Mouse (Mus musculus) testis, adult 2 months (tissue): ENCODE measurements around the gene Zdhhc17. TPM values are rescaled to one million over a fixed set of nuclear protein-coding genes. Genes with fewer than 3 reads are reported as not detected.

Source experiments
- H3K27ac ChIP-seq: fragments of 200-500 bp; 2 replicates; pipeline ENCODE4 v1.5.1; 2012; ENCODE audit warnings: low read depth, low read length; ENCODE audit not compliant: control insufficient read depth, insufficient read depth
- H3K27me3 ChIP-seq: fragments of 200-500 bp; 2 replicates; pipeline ENCODE4 v1.6.1; 2012; ENCODE audit warnings: mild to moderate bottlenecking, low read length, moderate library complexity; ENCODE audit not compliant: control insufficient read depth, insufficient read depth
- H3K36me3 ChIP-seq: fragments of 200-500 bp; 2 replicates; pipeline ENCODE4 v1.6.1; 2012; ENCODE audit warnings: mild to moderate bottlenecking, low read length; ENCODE audit not compliant: control insufficient read depth, insufficient read depth
- H3K4me1 ChIP-seq: fragments of 200-500 bp; 2 replicates; pipeline ENCODE4 v1.6.1; 2012; ENCODE audit warnings: low read length; ENCODE audit not compliant: control insufficient read depth, insufficient read depth
- H3K4me3 ChIP-seq: fragments of 200-500 bp; 2 replicates; pipeline ENCODE4 v1.5.1; 2012; ENCODE audit warnings: low read depth, mild to moderate bottlenecking, low read length, moderate library complexity, mixed read lengths; ENCODE audit not compliant: control insufficient read depth
- CTCF ChIP-seq: fragments of 200-500 bp; IDR thresholded peaks from 2 replicates; pipeline ENCODE4 v1.5.1; 2012; ENCODE audit warnings: low read depth, mild to moderate bottlenecking, inconsistent platforms, low read length, moderate library complexity; ENCODE audit not compliant: control insufficient read depth, insufficient read depth, insufficient replicate concordance
- POLR2A ChIP-seq: fragments of 200-500 bp; IDR thresholded peaks from 2 replicates; pipeline ENCODE4 v1.6.1; 2012; ENCODE audit warnings: low read depth, mild to moderate bottlenecking, inconsistent platforms, low read length, moderate library complexity; ENCODE audit not compliant: control insufficient read depth
- polyA plus RNA-seq: library from polyadenylated mRNA; depleted of rRNA; stranded (reverse); fragments of >200 nt; gene quantifications from 2 replicates; pipeline ENCODE4 v1.2.3, GENCODE M21; 2012; rRNA removed

Gene Zdhhc17
- polyA plus RNA-seq, 1 experiment, result 10.4 TPM

DNA sequence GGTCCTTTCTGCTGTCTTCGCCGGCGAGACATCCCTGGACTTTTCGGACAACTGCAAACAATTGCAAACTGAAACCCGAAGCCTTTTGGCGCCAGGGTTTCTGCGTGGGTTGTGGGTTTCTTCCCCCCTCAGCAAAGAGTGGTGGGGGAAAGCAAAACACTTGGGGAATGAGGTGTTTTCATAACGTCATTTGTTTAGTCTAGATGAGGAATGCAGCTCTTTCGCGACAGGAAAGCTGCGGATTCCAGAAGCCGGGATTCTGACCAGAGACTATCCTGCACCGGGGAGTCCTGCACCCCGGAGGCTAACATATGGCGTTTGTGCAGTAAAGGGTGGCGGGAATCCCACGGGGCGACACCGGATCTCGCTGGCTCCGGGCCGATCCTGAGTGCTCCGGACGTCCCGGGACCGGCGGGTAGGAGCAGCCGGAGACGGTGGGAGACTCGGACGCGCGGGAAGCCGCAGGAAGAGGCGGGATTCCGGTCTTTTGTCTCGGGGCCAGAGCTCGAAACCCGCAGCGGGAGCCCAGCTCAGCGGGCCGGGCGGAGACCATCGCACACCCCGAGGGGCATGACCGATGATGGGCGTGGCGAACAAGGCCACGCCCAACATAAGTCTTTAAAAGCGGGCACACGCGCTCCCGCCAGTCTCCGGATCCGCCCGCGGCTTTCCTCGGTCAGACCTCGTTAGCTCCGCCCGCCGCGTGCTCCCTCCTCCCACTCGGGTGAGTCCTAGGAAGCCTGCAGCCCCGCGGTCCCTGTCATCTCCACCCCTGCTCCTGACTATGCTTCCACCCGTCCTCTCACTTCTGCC lies 90.2 kb downstream of the Zdhhc17 start, which contains the start of gene Csrp2:
Gene Csrp2 (plus strand): TSS at position 259 of the 813 bp plus-strand sequence.
- Histone ChIP-seq H3K36me3 (no peaks in the 10 kb centered on the region), H3K27me3 (no peaks in the 10 kb centered on the region), H3K4me3 (peak within 1 kb of the TSS; percentile 78), H3K4me1 (peaks cover 16% of the 10 kb centered on the region), H3K27ac (peak within 1 kb of the TSS; percentile 34; the same call in 1 of the 2 replicates)
- TF ChIP-seq POLR2A, result peak; percentile 63
- TF ChIP-seq CTCF, result no peak

DNA sequence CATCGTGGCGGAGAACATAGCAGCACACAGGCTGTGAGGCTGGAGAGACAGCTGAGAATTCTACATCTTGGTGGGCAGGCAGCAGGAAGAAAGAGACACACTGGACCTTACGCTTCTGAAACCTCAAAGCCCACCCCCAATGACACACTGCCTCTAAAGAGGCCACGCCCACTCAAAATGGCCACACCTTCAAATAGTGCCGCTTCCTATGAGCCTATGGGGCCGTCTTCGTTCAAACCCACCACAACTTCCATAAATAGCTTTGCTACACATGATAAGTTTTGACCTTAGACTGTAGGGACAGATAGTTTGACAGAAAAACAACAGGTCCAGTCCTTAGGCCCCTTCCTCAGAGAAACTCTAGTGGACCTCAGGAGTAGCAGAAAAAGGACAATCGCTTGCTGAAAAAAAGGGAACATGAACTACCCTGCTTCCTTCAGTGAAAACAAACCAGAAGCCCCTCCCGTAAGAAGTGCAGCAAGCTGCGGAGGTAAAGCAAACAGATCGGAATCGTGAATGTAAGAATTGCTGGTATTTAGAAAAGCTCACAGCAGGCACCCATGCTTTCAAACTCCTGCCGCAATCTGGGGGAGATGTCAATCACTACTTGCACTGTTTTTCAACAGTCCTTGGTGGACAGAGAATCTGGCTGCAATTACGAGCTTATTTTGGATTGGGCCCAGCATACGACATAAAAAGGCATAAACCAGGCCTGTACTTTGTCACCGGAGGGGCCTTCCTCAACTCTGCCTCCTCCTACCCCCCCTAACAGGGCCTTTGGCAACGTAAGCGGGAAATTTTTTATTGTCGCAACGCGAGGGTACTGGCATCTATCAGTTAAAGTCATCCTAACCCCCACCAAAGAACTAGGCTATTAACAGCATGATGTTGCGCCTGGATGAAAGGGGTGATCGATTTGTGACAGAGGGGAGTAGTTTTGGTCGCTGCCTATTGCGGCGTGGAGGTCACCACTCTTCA lies 91.2 kb downstream of the Zdhhc17 start:
- H3K4me1 ChIP-seq, result peaks cover 16% of the 10 kb centered on the region
- TF ChIP-seq POLR2A, result no peak
- no peak for TF ChIP-seq CTCF
- 0 out of 2 replicates have a peak overlapping the region, but pooled peaks have one; percentile 2 for H3K4me3 ChIP-seq
- H3K36me3 ChIP-seq, result no peaks in the 10 kb centered on the region
- no peaks in the 10 kb centered on the region for H3K27me3 ChIP-seq
- no peak overlapping the region; the same call in 1 of the 2 replicates for H3K27ac ChIP-seq

DNA sequence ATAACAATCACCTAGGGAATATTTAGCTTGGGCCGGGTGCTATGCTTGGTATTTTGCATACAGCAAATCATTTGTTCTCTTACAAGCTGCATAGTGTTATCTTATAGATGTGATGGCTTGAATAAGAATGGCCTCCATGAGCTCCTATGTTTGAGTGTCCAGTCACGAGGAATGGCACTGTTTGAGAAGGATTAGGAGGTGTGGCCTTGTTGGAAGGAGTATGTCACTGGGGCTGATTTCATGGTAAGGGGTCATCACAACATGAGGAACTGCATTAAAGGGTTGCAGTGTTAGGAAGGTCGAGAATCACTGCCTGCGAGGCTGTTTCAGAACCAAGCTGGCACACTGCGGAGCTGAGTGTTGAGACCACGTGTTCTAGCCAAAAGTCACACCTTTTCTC lies 92.4 kb downstream of the Zdhhc17 start:
- H3K4me3 ChIP-seq, result no peak overlapping the region
- no peaks in the 10 kb centered on the region for H3K36me3 ChIP-seq
- no peaks in the 10 kb centered on the region for H3K27me3 ChIP-seq
- peaks cover 16% of the 10 kb centered on the region for H3K4me1 ChIP-seq
- TF ChIP-seq CTCF (no peak), POLR2A (no peak)
- no peak overlapping the region for H3K27ac ChIP-seq

- Histone ChIP-seq H3K4me1 (peaks cover 16% of the 10 kb centered on the region), H3K4me3 (no peak overlapping the region), H3K27ac (no peak overlapping the region), H3K36me3 (no peaks in the 10 kb centered on the region), H3K27me3 (no peaks in the 10 kb centered on the region)
- TF ChIP-seq CTCF, result no peak
- TF ChIP-seq POLR2A, result no peak
Measured at GRCm38 (mm10) chr10:110916666-110917344, 93.1 kb downstream of the Zdhhc17 start.

GRCm38 (mm10) chr10:110903862-110904261 lies 106.1 kb downstream of the Zdhhc17 start:
- no peak for TF ChIP-seq CTCF
- TF ChIP-seq POLR2A, result no peak
- no peaks in the 10 kb centered on the region for H3K36me3 ChIP-seq
- H3K4me1 ChIP-seq, result no peaks in the 10 kb centered on the region
- no peak overlapping the region for H3K4me3 ChIP-seq
- no peak overlapping the region for H3K27ac ChIP-seq
- no peaks in the 10 kb centered on the region for H3K27me3 ChIP-seq

DNA sequence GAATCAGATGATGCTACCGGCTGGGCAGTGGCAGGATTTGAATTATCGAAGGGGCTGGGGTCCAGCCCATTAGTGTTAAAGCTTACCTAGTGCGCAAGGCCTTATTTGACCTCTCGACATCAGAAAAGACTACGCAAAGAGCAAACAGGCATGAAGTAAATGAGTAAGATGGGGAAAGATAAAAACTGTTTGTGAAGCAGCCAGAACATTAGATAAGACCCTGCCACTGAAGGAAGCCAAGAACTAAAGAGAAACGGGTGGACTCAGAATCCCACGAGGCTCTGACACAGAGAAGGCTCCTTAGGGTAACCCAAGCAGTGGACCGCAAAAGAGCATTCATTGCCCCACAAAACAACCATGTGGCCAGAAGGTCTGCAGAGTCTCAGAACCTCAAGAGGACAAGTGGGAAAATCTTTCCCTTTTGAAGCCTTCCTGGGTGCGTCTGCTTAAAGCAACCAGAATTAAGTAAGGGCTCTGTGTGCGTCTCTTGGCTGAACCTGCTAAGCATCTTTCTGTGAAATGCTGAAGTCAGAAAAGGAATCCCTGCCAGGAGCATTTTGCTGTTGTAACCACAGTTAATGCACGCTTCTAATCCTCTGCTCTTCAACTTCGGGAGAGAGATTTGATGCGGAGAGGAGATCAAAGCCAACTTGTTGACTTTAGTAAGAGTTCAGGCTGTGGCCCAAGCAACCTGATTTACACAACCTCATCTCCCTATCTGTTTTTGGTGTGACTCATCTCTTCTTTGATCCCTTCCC lies 110.0 kb downstream of the Zdhhc17 start:
- H3K4me3 ChIP-seq, result peak overlapping the region; percentile 82
- TF ChIP-seq POLR2A (no peak), CTCF (no peak)
- H3K36me3 ChIP-seq, result no peaks in the 10 kb centered on the region
- no peaks in the 10 kb centered on the region for H3K4me1 ChIP-seq
- H3K27ac ChIP-seq, result no peak overlapping the region
- no peaks in the 10 kb centered on the region for H3K27me3 ChIP-seq

Other genes starting within 250 kb of the Zdhhc17 start
- 37.4 and 40.3 TPM in 2 replicates for gene Csrp2, start 90.4 kb downstream of the Zdhhc17 start, polyA plus RNA-seq
- 4.7 and 4.8 TPM in 2 replicates for gene Osbpl8, start 154.6 kb upstream of the Zdhhc17 start, polyA plus RNA-seq